Mouse (Mus musculus): ENCODE data around the gene Srxn1.
A peak's percentile ranks its signal among the peaks of the same experiment; 100 is the strongest.

The Srxn1 gene

DNA sequence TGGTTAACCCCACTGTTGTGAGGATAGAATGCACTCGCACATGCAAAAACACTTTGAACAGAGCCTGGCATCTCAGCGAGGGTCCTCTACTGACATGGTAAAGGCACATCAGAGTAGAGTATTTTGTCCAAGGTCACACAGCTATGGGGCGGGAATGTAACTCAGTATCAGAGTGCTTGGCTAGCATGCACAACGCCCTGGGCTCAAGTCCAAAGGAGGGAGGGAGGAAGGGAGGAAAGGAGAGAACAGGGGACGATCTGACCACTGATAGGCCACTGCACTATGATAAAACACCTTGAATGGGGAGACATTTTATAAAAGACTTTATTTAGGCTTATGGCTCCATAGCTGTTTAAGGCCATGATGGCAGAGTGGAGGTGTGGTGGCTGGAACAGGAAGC is 15.7 kb upstream of the Srxn1 start:
- no peak for DNase-seq (ENCODE audit: low spot score in 2 of 2)

DNA sequence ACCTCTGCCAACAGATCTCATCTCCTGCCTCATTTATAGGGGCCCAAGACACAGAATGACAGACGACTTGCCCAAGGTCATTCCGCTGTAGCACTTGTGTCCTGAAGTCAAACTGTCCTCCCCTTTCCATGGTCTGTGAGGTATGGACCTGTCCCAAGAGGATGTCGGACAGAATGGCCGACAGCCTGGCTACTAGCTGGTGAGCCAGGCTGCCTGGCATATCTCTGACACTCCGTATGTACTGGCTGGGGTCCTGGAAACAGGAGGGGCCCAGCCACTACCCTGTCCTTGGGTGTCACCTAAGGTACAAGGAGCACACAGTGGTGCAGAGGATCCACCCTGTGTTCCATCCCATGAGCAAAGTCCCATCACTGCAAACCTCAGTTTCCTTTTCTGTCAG is 14.8 kb upstream of the Srxn1 start:
- no peak for DNase-seq (ENCODE audit: low spot score in 2 of 2)

DNA sequence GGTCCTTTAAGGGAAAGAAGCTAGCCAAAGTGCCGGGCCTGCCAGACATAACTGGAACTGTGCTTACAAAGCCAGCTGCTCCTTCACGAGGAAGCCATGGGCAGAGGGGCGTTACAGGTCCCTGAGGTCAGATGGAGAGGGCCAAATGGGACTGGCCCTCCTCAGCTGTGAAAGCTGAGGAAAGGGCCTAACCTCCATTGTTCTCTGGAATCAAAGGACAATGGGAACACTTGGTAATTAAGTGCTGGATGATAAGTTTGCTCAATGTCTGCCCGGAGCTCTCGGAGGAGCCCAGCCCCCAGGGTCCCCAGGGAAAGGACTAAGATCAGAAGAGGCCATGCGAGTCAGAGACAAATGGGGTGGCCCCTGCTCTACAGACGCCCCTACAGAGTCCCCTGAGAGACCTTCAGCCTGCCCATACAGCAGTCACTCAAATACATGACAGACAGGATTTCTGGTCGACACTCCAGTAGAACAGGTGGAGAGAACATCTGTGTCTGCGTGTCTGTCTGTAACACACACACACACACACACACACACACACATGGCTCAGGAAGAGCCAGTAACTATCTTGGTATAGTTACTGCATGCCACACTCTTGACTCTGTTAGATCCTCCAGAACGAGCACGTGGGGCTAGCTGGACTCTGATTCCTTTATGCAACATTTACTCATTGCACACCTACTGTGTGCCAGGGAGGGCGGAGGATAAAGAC is 13.8 kb upstream of the Srxn1 start:
- no peak for DNase-seq (ENCODE audit: low spot score in 2 of 2)

DNA sequence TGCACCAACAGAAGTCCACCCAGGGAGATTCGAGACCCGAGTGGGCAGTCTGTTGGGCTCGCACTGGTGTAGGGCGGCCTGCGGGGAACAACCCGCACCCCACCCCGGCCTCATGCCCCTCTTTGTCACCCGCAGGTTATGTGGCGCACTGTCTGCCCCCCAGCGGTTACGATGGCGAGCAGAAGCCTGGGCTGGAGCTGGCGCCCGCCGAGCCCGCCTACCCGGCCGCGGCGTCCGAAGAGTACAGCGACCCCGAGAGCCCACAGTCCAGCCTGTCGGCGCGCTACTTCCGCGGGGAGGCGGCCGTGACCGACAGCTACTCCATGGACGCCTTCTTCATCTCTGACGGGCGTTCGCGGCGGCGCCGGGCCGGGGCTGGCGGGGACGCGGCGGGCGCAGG is 12.4 kb upstream of the Srxn1 start:
- no peak for DNase-seq (ENCODE audit: low spot score in 2 of 2)

DNA sequence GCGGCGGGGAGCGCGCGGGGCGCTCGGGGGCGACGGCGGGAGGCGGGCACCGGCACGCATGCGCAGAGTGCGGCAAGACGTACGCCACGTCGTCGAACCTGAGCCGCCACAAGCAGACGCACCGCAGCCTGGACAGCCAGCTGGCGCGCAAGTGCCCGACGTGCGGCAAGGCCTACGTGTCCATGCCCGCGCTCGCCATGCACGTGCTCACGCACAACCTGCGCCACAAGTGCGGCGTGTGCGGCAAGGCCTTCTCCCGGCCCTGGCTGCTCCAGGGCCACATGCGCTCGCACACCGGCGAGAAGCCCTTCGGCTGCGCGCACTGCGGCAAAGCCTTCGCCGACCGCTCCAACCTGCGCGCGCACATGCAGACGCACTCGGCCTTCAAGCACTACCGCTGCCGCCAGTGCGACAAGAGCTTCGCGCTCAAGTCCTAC is 11.9 kb upstream of the Srxn1 start:
- DNase-seq (ENCODE audit: low spot score in 2 of 2) = no peak

DNA sequence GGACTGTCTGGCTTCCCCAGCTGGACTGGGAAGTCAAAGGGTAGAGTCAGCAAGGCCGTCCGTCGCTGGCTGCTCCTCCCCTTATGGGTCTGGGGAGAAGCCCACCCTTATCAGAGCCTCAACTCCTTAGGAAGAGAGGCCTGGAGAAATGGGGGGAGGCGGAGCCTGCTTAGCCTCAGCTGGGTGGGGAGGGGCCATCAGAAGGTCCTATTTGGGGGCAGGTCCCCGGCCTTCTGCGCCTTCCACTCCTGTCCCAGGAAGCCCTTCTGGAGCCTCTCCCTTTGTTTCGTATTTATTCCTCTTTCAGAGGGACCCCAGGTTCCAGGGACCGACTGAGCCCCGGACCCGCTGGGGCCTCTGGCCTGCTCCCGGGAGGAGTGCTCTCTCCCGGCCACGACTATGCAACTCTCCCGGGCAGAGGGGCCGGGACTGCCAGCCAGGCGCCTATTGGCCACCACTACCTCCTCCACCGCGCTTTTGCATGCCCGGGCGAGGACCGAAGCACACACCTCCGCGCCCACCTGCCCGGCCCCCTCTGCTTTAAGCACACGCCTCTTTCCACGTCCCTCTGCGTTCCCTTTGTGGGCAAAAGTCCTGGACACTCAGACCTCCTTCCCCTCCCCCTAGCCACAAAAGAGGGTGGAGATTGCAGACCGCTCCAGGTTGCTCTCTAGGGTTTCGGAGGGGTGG is 10.3 kb upstream of the Srxn1 start:
- DNase-seq (ENCODE audit: low spot score in 2 of 2) = no peak

DNA sequence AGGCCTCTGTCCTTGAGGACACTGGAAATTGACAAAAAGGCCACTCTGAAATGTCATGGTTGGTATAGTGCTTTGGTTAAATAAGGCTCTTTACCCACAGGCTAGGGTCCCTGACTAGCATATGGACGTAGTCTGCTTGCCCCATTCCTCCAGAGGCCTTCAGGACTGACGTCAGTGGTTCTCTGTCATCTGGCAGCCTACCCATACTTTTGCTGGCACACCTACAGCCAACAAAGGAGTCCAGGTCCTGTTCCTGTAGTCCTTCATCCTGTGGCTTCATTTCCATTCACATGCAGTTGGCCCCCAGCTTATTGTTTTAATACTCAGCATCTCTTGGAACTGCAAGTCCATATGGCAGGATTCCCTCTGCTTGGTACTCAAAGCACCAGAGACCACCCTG is 8.4 kb upstream of the Srxn1 start:
- no peak for DNase-seq (ENCODE audit: low spot score in 2 of 2)

DNA sequence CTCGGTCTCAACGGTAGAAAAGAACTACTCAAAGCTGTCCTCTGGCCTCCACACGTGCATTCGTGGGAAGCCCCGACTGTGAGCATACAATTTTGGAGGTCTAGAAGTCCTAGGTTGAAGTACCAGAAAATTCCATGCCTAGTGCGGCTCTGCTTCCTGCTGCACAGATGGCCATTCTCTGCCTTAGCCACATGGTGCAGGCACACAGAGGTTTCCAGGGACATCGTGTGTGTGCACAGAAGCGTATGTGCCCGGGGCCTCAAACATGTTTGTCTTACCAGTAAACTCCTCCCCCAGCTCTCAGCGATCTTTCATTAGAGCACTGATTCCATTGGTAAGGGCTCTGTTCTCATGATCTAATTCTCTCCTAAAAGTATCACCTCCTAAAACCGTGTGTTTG is 7.4 kb upstream of the Srxn1 start:
- DNase-seq (ENCODE audit: low spot score in 2 of 2) = no peak

DNA sequence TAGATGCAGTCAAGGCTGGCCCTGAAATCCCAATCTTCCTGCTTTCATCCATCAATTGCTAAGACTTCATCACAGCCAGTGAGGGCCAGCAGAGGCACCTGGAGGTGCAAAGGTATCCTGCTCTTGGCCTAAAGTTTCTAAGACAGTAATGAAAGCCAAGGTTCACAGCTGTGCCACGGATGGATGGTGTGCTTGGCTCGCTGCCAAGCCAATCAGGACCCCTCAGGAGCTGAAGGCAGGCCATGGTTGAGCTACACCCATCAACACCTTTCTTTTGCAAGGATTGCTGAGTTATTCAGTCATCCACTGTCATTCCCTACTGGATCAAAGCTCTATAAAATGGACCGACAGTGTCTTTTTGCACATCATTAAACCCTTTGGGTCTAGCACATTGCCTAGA is 5.8 kb upstream of the Srxn1 start:
- DNase-seq (ENCODE audit: low spot score in 2 of 2) = no peak

DNA sequence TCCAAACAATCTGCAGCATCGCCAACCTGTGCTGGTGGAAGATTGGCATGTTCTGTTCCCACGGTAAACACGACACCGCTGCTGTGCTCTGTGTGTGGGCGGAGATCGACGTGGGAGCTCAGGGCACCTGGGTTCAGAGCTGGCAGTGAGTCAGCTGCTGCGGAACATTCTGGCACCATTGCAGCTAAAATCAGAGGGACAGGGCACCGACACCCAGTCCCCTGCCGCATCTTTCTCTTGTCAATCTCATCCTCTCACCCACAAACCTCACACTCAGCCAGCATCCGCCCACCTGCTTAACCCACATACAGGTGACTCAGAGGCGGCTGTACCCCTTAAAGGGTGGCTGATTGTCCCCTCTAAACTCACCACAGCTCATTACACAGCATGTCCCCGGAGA is 3.6 kb upstream of the Srxn1 start:
- peak; percentile 72 to 74 for DNase-seq (ENCODE audit: low spot score in 2 of 2)

DNA sequence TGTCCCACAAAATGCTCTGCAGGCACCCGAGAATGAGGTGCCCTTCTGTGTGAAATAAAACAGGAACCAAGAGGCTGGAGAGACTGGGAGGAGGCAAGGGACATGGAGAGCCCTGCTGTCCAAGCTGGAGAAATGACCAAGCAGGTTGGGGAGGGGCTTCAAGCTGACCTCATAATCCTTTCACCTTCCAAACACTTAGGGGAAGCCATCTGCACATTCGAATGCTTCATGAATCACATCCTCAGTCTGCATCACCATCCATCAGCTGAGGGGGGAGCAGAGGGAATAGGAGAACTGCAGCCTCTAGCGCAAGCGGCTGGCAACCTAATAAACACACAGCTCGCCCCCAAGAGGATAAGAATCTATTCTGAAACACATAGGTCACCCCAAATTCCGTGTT is 2.9 kb upstream of the Srxn1 start:
- no peak for DNase-seq (ENCODE audit: low spot score in 2 of 2)

DNA sequence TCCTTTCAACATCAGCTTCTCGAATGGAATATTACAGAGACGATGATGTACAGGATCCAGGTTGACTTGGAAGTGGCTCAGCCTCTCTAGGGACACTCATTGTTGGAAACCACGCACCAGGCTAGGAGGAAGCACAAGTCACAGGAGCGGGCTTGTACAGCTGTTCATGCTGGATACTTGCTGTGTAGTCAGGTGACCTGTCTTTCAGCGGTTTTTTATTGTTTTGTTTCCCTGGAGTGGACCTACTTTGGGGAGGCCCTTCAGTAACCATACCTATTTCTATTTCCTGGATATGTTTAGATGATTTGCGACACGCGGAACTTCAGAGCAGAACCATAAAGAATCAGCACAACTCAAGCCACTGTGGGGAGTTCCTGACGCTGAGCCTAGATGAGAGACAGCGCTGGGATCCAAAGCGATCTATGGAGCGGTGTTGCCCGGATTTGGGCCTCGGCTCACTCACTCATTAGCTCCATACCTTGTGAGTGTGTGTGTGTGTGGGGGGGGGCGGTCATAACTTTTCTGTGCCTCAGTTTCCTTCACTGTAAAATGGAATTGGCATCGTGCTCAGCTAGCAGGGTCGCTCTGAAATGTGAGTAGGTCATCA is 502 bp upstream of the Srxn1 start:
- DNase-seq (ENCODE audit: low spot score in 2 of 2) = no peak

DNA sequence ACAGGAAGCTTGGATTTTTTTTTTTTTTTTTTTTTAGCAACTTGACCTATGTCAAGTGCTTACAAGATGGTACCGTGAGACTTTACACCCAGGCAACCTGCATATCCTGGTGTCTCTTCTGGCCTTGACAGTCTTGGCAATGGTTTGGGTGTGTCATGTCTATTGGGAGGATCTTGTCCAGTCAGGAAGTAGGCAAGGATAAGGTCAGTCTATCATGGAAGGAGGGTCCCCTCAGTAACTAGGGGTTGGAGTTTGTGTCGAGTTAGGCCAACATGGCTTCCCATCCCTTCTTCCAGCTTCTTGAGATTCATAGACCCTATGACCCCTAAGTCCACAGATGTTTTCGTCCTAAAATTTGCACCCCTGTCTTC is 894 bp downstream of the Srxn1 start:
- no peak for DNase-seq (ENCODE audit: low spot score in 2 of 2)

DNA sequence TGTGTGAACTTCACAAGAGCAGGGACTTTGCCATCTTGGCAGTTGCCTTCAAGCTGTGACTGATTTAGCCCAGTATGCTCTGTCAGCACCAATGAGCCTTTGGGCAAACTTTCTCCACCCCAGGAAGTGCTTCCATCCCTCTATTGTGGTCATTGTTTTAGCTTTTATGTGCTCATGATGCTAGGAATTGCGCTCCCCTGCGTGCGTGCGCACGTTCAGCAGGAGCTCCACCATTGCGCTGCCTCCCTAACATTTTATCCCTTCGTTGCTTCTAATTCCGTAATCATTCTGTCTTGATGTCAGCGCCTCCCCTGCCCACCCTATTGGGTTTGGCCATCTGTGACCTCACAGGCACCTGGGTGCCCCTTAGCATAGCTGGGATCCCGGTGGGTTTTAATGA is 1.3 kb downstream of the Srxn1 start:
- no peak for DNase-seq (ENCODE audit: low spot score in 2 of 2)

DNA sequence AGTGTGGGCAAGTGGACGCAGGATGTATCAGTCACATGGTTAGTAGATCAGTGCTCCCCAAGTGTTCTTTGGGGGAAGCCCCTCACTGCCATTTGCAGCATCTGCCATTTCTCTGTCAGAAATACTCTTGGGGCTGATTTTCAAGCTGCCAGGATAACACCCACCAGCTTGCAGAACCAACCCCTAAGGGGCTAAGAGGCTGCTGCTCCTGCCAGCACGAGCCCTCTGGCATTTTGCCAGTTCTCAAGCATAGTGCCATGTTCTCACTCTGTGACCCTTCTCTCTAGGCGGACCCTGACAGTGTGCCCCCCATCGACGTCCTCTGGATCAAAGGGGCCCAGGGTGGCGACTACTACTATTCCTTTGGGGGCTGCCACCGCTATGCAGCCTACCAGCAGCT is 3.4 kb downstream of the Srxn1 start:
- DNase-seq (ENCODE audit: low spot score in 2 of 2) = no peak

DNA sequence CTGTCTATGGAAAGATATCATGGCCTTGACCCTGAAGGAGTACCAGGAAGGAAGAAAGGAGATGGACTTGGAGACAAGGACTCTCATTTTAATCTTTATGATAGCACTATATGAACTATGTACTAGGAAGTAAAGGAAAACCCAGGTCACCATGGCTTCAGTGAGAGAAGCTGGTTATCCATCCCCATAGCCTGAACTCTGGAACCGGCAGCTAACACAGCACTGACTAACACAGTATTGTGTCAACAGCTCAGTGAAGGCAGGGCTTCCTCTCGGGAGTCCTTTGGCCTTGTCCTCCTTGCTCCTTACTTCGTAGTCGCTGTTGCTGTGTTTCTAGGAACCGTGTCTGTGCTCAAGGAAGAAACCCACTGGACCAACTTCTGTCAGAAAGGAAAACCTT is 4.1 kb downstream of the Srxn1 start:
- no peak for DNase-seq (ENCODE audit: low spot score in 2 of 2)

DNA sequence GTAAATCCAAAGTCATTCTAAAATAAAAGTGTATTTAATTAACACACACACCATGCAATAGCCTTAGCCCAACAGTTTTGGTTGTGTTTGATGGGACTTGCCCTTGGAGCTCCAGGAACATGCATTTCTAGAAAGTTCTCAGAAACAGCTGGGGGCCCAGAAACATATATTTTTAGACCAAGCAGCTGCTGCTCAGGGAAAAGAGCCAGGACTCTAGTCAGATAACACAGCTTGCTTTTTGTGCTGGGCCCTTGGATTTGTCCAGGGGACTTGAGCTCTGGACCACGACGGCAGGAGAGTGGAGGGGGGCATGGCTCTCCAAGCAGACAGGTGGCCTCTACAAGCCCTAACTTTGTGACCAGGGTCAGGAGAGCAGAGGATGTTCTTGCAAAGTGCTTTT is 6.0 kb downstream of the Srxn1 start:
- DNase-seq (ENCODE audit: low spot score in 2 of 2) = no peak

DNA sequence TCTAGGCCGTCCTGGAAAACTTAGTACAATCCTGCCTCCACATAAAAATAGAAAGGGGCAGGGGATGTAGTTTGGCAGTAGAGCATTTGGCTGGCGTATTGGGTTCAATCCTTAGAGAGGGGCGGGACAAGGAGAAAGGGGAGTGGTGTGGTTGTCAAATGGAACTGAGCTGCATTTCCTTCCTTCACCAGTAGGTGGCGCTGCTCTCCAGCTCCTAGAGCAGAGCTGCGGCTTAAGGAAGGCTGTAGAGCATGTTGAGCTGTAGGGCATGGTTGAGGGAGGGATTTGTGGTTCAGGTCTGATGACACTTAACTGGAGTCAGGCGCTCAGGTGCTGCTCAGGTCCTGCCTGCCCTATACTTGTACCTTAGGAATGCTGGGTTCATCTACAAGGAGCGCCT is 6.6 kb downstream of the Srxn1 start:
- DNase-seq (ENCODE audit: low spot score in 2 of 2) = peak; percentile 81 to 86

DNA sequence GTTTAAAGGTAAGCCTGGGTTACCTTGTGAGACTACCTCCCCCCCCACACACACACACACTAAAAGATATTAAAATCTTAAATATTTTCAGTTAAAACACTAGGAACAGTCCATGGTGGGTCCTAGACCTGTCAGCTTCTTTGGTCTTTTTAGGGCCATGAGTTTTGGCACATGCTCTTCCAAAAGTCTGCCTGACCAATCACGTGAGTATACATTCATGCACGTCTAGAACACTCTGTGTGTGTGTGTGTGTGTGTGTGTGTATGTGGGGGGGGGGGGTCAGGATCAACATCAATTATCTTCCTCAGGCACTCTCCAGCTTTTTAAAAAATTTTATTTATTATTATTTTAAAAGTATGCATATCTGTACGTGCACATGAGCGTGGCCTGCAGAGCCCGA is 7.2 kb downstream of the Srxn1 start:
- no peak for DNase-seq (ENCODE audit: low spot score in 2 of 2)

DNA sequence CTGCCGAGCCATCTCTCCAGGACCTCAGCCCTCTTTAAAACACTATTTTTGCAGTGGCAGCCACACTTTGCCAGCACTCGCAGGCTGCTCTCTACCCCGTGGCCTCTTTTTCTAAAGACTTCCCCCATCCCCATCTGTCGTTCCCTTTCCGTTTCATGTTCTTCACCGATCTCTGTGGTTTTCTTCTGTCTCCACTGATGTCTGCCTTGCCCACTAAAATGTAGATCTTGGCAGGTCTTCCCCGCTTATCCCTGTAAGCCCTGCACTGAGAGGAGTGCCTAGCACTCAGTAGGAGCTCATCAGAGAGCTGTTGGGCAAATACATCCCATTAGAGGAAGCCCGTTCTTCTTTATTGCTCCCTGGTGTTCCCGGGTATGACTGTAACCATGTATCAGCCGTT is 7.7 kb downstream of the Srxn1 start:
- DNase-seq (ENCODE audit: low spot score in 2 of 2) = peak in 1 of 2 experiments; percentile 66

DNA sequence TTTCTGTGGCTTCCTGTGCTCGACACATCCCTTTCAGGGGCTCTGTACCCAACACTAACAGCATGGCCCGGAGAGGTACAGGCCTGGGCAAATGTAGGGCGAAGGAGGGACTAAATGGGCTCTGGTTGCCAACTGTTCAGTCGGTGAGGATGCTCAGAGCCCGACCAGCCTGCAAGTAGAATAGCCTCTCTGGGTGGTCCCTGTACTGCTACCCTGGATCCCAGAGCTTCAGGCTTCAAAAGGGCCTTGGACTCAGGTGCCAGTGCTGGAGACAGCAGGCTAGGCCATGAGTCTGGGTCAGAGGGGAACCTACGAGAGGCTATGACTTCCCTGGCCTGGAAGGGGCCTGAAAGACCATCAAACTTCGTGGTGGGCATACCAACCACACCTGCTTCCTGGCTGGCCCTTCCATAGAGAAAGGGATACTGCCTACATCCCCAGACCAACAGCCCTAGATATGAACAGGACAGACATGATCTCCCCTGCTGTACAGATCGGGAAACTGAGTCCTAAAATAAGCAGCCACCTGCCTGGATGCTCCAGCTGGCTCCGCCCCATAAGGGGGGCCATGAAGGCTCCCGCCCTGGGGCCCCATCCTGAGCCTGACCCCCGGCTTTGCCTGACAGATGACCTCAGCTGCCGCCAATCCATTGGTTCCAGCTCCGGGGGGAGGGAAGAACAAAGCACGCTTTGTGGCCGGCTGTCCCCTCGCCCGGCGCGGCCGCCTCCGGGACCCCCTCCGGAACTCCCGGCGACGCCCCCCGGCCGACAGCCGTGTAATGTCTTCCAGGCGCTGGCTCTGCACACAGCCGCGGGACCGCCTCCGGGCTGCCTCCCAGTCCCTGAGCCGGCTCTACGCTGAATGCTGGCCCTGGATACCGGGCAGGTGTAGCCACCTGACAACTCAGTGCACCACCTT is 9.0 kb downstream of the Srxn1 start:
- DNase-seq (ENCODE audit: low spot score in 2 of 2) = no peak

DNA sequence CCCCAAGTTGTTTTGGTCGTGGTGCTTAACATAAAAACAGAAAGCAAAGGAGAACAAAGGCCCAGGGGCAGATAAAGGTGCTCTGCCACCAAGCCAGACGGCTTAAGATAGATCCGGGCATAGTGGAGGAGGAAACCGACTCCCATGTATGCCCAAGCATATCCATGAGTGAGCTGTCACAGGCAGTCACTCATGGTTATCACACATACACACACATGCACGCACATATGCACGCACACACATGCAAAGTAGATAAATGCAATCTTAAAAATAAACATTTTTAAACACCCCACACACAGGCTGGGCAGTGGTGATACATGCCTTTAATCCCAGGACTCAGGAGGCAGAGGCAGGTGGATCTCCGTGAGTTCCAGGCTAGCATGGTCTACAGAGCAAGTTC is 12.4 kb downstream of the Srxn1 start:
- DNase-seq (ENCODE audit: low spot score in 2 of 2) = no peak
